Mouse (Mus musculus): ENCODE data around the gene H2al1a.

- TF ChIP-seq CTCF (IDR thresholded peaks at IDR 0.05; ENCODE audit: extremely low read depth, insufficient read depth, low read length) = no peak
- TF ChIP-seq POLR2A (IDR thresholded peaks at IDR 0.05; ENCODE audit: extremely low read depth, insufficient read depth, low read length) = no peak
Measured at GRCm38 (mm10) chrX:11273190-11273589, 25.9 kb upstream of the H2al1a start.

Data from cortical plate, adult 2 months (tissue).